8 mouse cellular contexts compared by ENCODE assay signal in the genomic region with DNA sequence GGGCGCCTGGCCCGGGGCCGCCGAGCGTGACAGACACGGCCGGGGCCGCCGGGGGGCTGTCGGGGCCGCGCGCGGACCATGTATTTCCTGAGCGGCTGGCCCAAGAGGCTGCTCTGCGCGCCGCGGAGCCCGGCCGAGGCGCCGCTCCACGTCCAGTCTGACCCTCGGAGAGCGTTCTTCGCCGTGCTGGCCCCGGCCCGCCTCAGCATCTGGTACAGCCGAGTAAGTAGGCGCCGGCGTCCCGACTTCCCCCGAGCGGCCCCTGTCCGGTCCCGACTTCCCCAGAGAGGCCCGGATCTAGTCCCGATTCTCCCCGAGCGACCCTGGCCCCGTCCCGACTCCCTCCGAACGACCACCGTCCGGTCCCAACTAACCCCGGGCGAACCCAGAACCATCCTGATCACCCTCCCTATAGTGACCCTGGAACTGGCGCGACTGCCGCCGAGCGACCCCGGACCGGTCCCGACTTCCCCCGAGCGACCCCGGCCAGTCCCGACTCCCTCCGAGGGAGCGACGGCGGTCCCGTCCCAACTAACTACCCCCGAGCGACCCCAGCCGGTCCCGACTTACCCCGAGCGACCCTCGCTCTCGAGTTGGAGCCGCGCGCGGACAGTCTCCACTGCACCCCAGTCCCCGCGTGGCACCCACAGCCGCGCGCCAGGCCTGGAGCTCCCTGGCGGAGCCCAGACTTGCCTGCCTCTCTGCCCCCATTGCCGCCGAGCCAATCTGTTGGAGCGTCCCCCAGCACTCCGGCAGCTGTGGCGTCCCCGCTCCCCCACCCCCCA. TPM values are rescaled to one million over a fixed set of nuclear protein-coding genes. Genes with fewer than 3 reads are reported as not detected.
DNase-seq lines count a peak whose midpoint lies in the region; ATAC-seq and TF ChIP-seq lines count a peak whose summit lies in the region.

No protein-coding gene starts in this region.

- DNase-seq in adrenal gland, adult 18-20 months (ENCODE audit: low spot score in 2 of 2) = peak; percentile 51 to 60
- peak; percentile 69 for DNase-seq in embryonic facial prominence, embryonic 11.5 days (ENCODE audit: low spot score)
- DNase-seq in kidney, postnatal 14 days = peak; percentile 62
- peak; percentile 68 for DNase-seq in liver, postnatal 0 days
- peak; percentile 83 for DNase-seq in thymus, postnatal 4 days

- H3K27ac ChIP-seq in embryonic facial prominence, embryonic 11.5 days (replicated peaks; ENCODE audit: low read depth, low read length) = peak overlapping the region; percentile 95
- peak overlapping the region; percentile 95 for H3K27ac ChIP-seq in heart, embryonic 12.5 days (ENCODE audit: poor library complexity, severe bottlenecking)
- H3K27ac ChIP-seq in liver, postnatal 0 days (ENCODE audit: low read depth) = peak overlapping the region; percentile 94
- peak overlapping the region; percentile 96 for H3K27ac ChIP-seq in neural tube, embryonic 14.5 days (ENCODE audit: low read depth, low read length)

- ATAC-seq in CD4-positive, CD25-positive, alpha-beta regulatory T cell, adult 4 months = peak; percentile 33
- peak; percentile 85 for ATAC-seq in embryonic facial prominence, embryonic 11.5 days (replicated peaks; ENCODE audit: insufficient number of reproducible peaks, low FRiP score, low TSS enrichment, low read depth)
- ATAC-seq in heart, embryonic 12.5 days (ENCODE audit: insufficient number of reproducible peaks, low FRiP score) = peak; percentile 76
- peak; percentile 55 for ATAC-seq in liver, postnatal 0 days
- ATAC-seq in neural tube, embryonic 14.5 days (ENCODE audit: low read depth) = peak; percentile 85

- peak overlapping the region; percentile 95 for H3K4me3 ChIP-seq in embryonic facial prominence, embryonic 11.5 days (ENCODE audit: low read depth, low read length)
- H3K4me3 ChIP-seq in heart, embryonic 12.5 days = peak overlapping the region; percentile 93
- H3K4me3 ChIP-seq in liver, postnatal 0 days (ENCODE audit: low read depth, low read length) = peak overlapping the region; percentile 95
- H3K4me3 ChIP-seq in neural tube, embryonic 14.5 days (ENCODE audit: low read depth, low read length) = peak overlapping the region; percentile 83

- no peak for TF ChIP-seq EP300 in liver, postnatal 0 days (IDR thresholded peaks at IDR 0.05; ENCODE audit: low read depth)

- H3K4me1 ChIP-seq in embryonic facial prominence, embryonic 11.5 days (ENCODE audit: control insufficient read depth, insufficient read depth, low read length) = no peaks in the 10 kb centered on the region
- peaks cover 13% of the 10 kb centered on the region for H3K4me1 ChIP-seq in heart, embryonic 12.5 days (replicated peaks)
- peaks cover 17% of the 10 kb centered on the region for H3K4me1 ChIP-seq in liver, postnatal 0 days (ENCODE audit: insufficient read depth)
- H3K4me1 ChIP-seq in neural tube, embryonic 14.5 days (ENCODE audit: control insufficient read depth, insufficient read depth, low read length) = peaks cover 7% of the 10 kb centered on the region

- TF ChIP-seq CTCF in liver, postnatal 0 days (IDR thresholded peaks at IDR 0.05; ENCODE audit: low read depth) = no peak

- no peaks in the 10 kb centered on the region for H3K27me3 ChIP-seq in embryonic facial prominence, embryonic 11.5 days (ENCODE audit: control insufficient read depth, insufficient read depth, low read length)
- H3K27me3 ChIP-seq in heart, embryonic 12.5 days (replicated peaks) = no peaks in the 10 kb centered on the region
- H3K27me3 ChIP-seq in liver, postnatal 0 days (ENCODE audit: insufficient read depth, low read length) = no peaks in the 10 kb centered on the region
- H3K27me3 ChIP-seq in neural tube, embryonic 14.5 days (ENCODE audit: control insufficient read depth, insufficient read depth, low read length) = no peaks in the 10 kb centered on the region

- H3K4me2 ChIP-seq in embryonic facial prominence, embryonic 11.5 days (ENCODE audit: low read depth, low read length) = peak overlapping the region; percentile 43
- H3K4me2 ChIP-seq in heart, embryonic 12.5 days = peak overlapping the region; percentile 74
- peak overlapping the region; percentile 94 for H3K4me2 ChIP-seq in liver, postnatal 0 days (ENCODE audit: low read depth, low read length)
- peak overlapping the region; percentile 80 for H3K4me2 ChIP-seq in neural tube, embryonic 14.5 days (ENCODE audit: low read depth, low read length)

- no peaks in the 10 kb centered on the region for H3K9me3 ChIP-seq in embryonic facial prominence, embryonic 11.5 days (replicated peaks; ENCODE audit: control insufficient read depth, low read length)
- no peaks in the 10 kb centered on the region for H3K9me3 ChIP-seq in heart, embryonic 12.5 days (replicated peaks)
- H3K9me3 ChIP-seq in liver, postnatal 0 days (ENCODE audit: low read length) = no peaks in the 10 kb centered on the region
- no peaks in the 10 kb centered on the region for H3K9me3 ChIP-seq in neural tube, embryonic 14.5 days (ENCODE audit: control insufficient read depth, low read length)

- no peaks in the 10 kb centered on the region for H3K36me3 ChIP-seq in embryonic facial prominence, embryonic 11.5 days (replicated peaks; ENCODE audit: control insufficient read depth, insufficient read depth, low read depth, low read length)
- H3K36me3 ChIP-seq in heart, embryonic 12.5 days = no peaks in the 10 kb centered on the region
- 0 out of 2 replicates have a peak, but pooled peaks cover 4% of the 10 kb centered on the region for H3K36me3 ChIP-seq in liver, postnatal 0 days (replicated peaks; ENCODE audit: insufficient read depth, low read length)
- no peaks in the 10 kb centered on the region for H3K36me3 ChIP-seq in neural tube, embryonic 14.5 days (ENCODE audit: control insufficient read depth, insufficient read depth, low read length)

- peak overlapping the region; percentile 95 for H3K9ac ChIP-seq in embryonic facial prominence, embryonic 11.5 days (replicated peaks; ENCODE audit: low read length)
- peak overlapping the region; percentile 96 for H3K9ac ChIP-seq in heart, embryonic 12.5 days
- peak overlapping the region; percentile 93 for H3K9ac ChIP-seq in liver, postnatal 0 days (replicated peaks)
- H3K9ac ChIP-seq in neural tube, embryonic 14.5 days (replicated peaks; ENCODE audit: low read depth, low read length) = peak overlapping the region; percentile 86

- WGBS in embryonic facial prominence, embryonic 11.5 days = under 1% methylated on average over 77 of the region's 92 CpGs
- under 1% methylated on average over 92 of the region's 92 CpGs for WGBS in heart, embryonic 12.5 days
- WGBS in liver, postnatal 0 days (ENCODE audit: insufficient replicate concordance) = under 1% methylated on average over 67 of the region's 92 CpGs
- WGBS in neural tube, embryonic 14.5 days = under 1% methylated on average over 89 of the region's 92 CpGs

RNA-seq across cellular contexts. Expression of gene Ric1, which starts 0.6 kb away (rescaled TPM):
- 10 to 100 TPM in 1 of 2 experiments, 1 to 10 TPM in 1; 6.3 to 12.6 TPM for polyA plus RNA-seq in CD4-positive, CD25-positive, alpha-beta regulatory T cell, adult 4 months (2017; shearing (Covaris generic))
- total RNA-seq in adrenal gland, adult 18-20 months (2021) = 10 to 100 TPM; 30.2 to 34.3 TPM
- polyA plus RNA-seq in embryonic facial prominence, embryonic 11.5 days (2014; fragmentation: Nextera tagmentation; extraction: Ambion mirVana) = 21.5 and 22.6 TPM in 2 replicates
- 7.5 and 8.4 TPM in 2 replicates for polyA plus RNA-seq in heart, embryonic 12.5 days (2016; fragmentation: Nextera tagmentation; extraction: Ambion mirVana)
- 7.8 and 7.9 TPM in 2 replicates for polyA plus RNA-seq in liver, postnatal 0 days (2015; fragmentation: Nextera tagmentation; extraction: Ambion mirVana)
- 21.2 and 22.7 TPM in 2 replicates for polyA plus RNA-seq in neural tube, embryonic 14.5 days (2014; fragmentation: Nextera tagmentation; extraction: Ambion mirVana)

Comparison
In these comparisons a context has a peak if more than half of its experiments do, and no peak if none do; other contexts are left out.
1. Peak in every context shown above with its lines: DNase-seq, ATAC-seq, H3K4me3 ChIP-seq and H3K27ac ChIP-seq.
2. ATAC-seq: peak in every context shown above with its lines; median percentile 85 in embryonic facial prominence, embryonic 11.5 days; 85 in neural tube, embryonic 14.5 days; 76 in heart, embryonic 12.5 days; 55 in liver, postnatal 0 days; 33 in CD4-positive, CD25-positive, alpha-beta regulatory T cell, adult 4 months.
3. H3K4me2 ChIP-seq: peak in every context shown above with its lines; median percentile 94 in liver, postnatal 0 days; 80 in neural tube, embryonic 14.5 days; 74 in heart, embryonic 12.5 days; 43 in embryonic facial prominence, embryonic 11.5 days.